Mouse (Mus musculus) urinary bladder, postnatal 4 days (tissue): ENCODE results near the gene Sorcs2.
"Not testable (repeated sequence)": the region's sequence is repeated elsewhere in the genome, so short reads cannot be mapped to it uniquely, and the experiment has no call there.

ENCODE experiments used
- DNase-seq, 2 experiments: peaks; one replicate each; pipeline ENCODE4 v3.0.0; 2021 to 2022; ENCODE audit warnings: low spot score in 2 of 2

Sorcs2 gene

GRCm38 (mm10) chr5:36390591-36390927 is 7.4 kb downstream of the Sorcs2 start:
- not testable (repeated sequence) for DNase-seq

GRCm38 (mm10) chr5:36389731-36390590 is 8.0 kb downstream of the Sorcs2 start:
- no peak for DNase-seq

GRCm38 (mm10) chr5:36385062-36385461 is 12.9 kb downstream of the Sorcs2 start:
- no peak for DNase-seq

GRCm38 (mm10) chr5:36383431-36383830 is 14.5 kb downstream of the Sorcs2 start:
- DNase-seq, result no peak

GRCm38 (mm10) chr5:36382721-36383120 is 15.2 kb downstream of the Sorcs2 start:
- no peak for DNase-seq

- no peak for DNase-seq
Observed at GRCm38 (mm10) chr5:36382134-36382693, 15.7 kb downstream of the Sorcs2 start.

- DNase-seq, result no peak
Observed at GRCm38 (mm10) chr5:36379938-36380511, 17.9 kb downstream of the Sorcs2 start.

- no peak for DNase-seq
Observed at GRCm38 (mm10) chr5:36378370-36378738, 19.6 kb downstream of the Sorcs2 start.

GRCm38 (mm10) chr5:36377456-36378369 is 20.2 kb downstream of the Sorcs2 start:
- peak; percentile 80 to 83 for DNase-seq

GRCm38 (mm10) chr5:36375886-36376285 is 22.1 kb downstream of the Sorcs2 start:
- DNase-seq, result no peak

- DNase-seq, result no peak
Observed at GRCm38 (mm10) chr5:36374221-36375050, 23.5 kb downstream of the Sorcs2 start.

- DNase-seq, result no peak
Observed at GRCm38 (mm10) chr5:36373246-36373891, 24.6 kb downstream of the Sorcs2 start.

GRCm38 (mm10) chr5:36371731-36372130 is 26.2 kb downstream of the Sorcs2 start:
- no peak for DNase-seq

GRCm38 (mm10) chr5:36369261-36369684 is 28.7 kb downstream of the Sorcs2 start:
- DNase-seq, result no peak

- DNase-seq, result no peak
Observed at GRCm38 (mm10) chr5:36368511-36369135, 29.3 kb downstream of the Sorcs2 start.

- no peak for DNase-seq
Observed at GRCm38 (mm10) chr5:36367911-36368310, 30.0 kb downstream of the Sorcs2 start.

- DNase-seq, result no peak
Observed at GRCm38 (mm10) chr5:36367181-36367610, 30.7 kb downstream of the Sorcs2 start.

GRCm38 (mm10) chr5:36361749-36362148 is 36.2 kb downstream of the Sorcs2 start:
- no peak for DNase-seq

- no peak for DNase-seq
Observed at GRCm38 (mm10) chr5:36360343-36360742, 37.6 kb downstream of the Sorcs2 start.
